Mouse (Mus musculus) thymus, adult 2 months (tissue): ENCODE data around the gene Ankrd50.

Experiments
- CTCF ChIP-seq: fragments of 200-500 bp; IDR thresholded peaks from 2 replicates; pipeline ENCODE4 v1.5.1; 2012; ENCODE audit warnings: mild to moderate bottlenecking, control low read depth, low read length, moderate library complexity, borderline replicate concordance; ENCODE audit not compliant: control insufficient read depth, poor library complexity, insufficient read depth; ENCODE audit errors: extremely low read depth
- POLR2A ChIP-seq: fragments of 200-500 bp; IDR thresholded peaks from 2 replicates; pipeline ENCODE4 v1.6.1; 2012; ENCODE audit warnings: mild to moderate bottlenecking, low read length, control low read depth, moderate library complexity; ENCODE audit not compliant: control insufficient read depth, poor library complexity, insufficient read depth; ENCODE audit errors: extremely low read depth

DNA sequence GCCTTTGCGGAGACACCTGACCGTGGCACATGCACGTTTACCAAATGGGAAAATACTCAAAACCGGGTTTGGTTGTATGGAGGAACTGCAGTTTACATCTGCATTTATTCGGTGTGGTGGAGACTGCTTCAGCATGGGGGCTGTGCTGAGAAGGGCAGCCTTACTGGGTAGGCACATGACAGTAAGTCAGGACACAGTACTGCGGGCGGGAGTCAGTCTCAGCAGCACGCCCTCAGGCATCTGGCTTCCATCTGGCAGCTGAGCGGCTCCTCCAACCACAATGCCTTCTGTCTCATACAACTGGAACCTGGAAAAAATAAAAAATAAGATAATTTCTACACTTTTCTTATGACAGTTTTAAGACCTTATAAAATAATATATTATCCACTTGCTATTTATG, 32.4 kb downstream of the Ankrd50 start:
- TF ChIP-seq CTCF (no peak), POLR2A (no peak)
